Mouse (Mus musculus) left cerebral cortex, adult 2 months (tissue): ENCODE measurements around the gene Rsu1. TPM values are rescaled to one million over a fixed set of nuclear protein-coding genes. Genes with fewer than 3 reads are reported as not detected.
"Not testable (repeated sequence)": the region's sequence is repeated elsewhere in the genome, so short reads cannot be mapped to it uniquely, and the experiment has no call there.

Experiments used
- DNase-seq, 2 experiments: peaks; one replicate each; pipeline ENCODE4 v3.0.0; 2021 to 2022; ENCODE audit warnings: low spot score in 2 of 2, mixed read lengths in 1 of 2; ENCODE audit errors: extremely low spot score in 1 of 2
- H3K27ac ChIP-seq: fragments of 200-600 bp; 2 replicates; pipeline ENCODE4 v1.8.1; 2022
- H3K4me3 ChIP-seq: fragments of 200-600 bp; 2 replicates; pipeline ENCODE4 v1.8.1; 2022
- CTCF ChIP-seq: fragments of 200-600 bp; IDR thresholded peaks from 2 replicates; pipeline ENCODE4 v1.8.1; 2022; ENCODE audit warnings: antibody characterized with exemption, mild to moderate bottlenecking, moderate library complexity
- intact Hi-C: fragments of 180-260 bp; cut with DNase I; formaldehyde crosslinking; loops from one replicate; pipeline ENCODE4 v1.15.1; 2025
- total RNA-seq, 2 experiments: library from RNA; stranded (reverse); gene quantifications; 2 replicates each; pipeline ENCODE4 v1.2.3; 2021

The Rsu1 gene
- total RNA-seq, 2 experiments from 2014 or later: 31.9 to 33.2 TPM

DNA sequence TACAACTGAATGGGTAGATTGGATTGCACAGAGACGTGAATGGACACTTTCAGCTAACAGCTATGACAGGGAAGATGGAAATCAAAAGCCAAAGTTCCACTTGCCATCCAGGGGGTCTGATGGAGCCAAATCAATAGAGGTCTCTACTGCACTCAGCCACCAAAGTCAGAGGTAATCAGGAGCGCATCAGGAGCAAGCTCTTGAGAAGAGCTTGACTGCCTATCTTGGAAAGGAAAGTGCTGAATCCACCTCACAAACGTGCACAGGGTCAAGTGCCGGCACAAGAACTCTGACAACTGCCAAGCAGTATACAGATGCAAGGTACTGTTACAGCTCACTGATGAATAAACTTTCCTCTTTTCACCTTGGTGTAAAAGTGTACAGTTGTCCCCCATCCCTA, 47.8 kb downstream of the Rsu1 start:
- no peak for TF ChIP-seq CTCF
- intact Hi-C loops: no loop called here

DNA sequence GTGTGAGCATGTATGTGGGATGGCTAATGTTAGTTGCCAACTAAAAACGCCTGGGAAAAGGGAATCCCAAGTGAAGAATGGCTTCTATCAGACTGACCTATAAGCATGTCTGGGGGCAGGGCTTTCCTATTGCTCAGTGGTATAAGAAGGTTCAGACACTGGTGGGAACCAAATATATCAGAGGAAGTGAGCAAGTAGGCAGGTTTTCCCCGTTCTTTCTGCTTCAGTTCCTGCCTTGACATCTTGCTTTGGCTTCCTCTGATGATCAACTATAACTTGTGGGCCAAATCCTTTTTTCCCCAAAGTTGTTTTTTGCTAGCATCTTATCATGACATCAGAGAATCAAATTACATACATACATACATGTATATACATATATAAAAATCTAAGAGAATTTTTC, 51.1 kb downstream of the Rsu1 start:
- no peak for DNase-seq
- intact Hi-C loops: no loop called here

More for the DNA sequence above, 47.8 kb downstream of the Rsu1 start:
- Histone ChIP-seq H3K27ac (no peak overlapping the region), H3K4me3 (no peak overlapping the region)
- no peak for DNase-seq

GRCm38 (mm10) chr2:13218112-13218511, 53.1 kb downstream of the Rsu1 start:
- no peak for DNase-seq
- intact Hi-C loops: no loop called here
- H3K27ac ChIP-seq: no peak overlapping the region
- no peak for TF ChIP-seq CTCF
- H3K4me3 ChIP-seq: no peak overlapping the region

More for the DNA sequence above, 51.1 kb downstream of the Rsu1 start:
- H3K27ac ChIP-seq: no peak overlapping the region
- no peak for TF ChIP-seq CTCF
- no peak overlapping the region for H3K4me3 ChIP-seq

DNA sequence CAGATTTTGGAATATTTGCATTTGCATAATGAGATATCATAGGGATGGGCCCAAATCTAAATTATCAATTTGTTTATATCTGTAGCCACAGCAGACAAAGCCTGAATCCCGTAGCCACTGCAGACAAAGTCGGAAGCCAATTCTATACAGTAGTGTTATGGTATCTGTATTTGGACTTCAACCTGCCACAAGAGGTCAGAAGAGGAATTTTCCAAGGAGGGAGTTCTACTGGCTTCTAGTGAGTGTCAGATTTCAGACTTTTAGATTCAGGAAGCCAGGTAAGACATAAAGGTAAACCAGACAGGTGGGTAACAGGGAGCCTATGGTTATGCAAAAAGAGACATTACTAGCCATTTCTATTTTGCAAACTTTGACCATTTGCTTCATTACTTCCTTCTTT, 64.4 kb downstream of the Rsu1 start:
- intact Hi-C loops: no loop called here
- no peak overlapping the region for H3K4me3 ChIP-seq
- no peak for TF ChIP-seq CTCF
- DNase-seq: no peak
- no peak overlapping the region for H3K27ac ChIP-seq

GRCm38 (mm10) chr2:13206367-13206766, 64.8 kb downstream of the Rsu1 start:
- Histone ChIP-seq H3K27ac (no peak overlapping the region), H3K4me3 (no peak overlapping the region)
- intact Hi-C loops: no loop called here
- no peak for DNase-seq
- TF ChIP-seq CTCF: no peak

GRCm38 (mm10) chr2:13202805-13203475, 68.3 kb downstream of the Rsu1 start:
- no peak overlapping the region for H3K4me3 ChIP-seq
- intact Hi-C loops: no loop called here

DNA sequence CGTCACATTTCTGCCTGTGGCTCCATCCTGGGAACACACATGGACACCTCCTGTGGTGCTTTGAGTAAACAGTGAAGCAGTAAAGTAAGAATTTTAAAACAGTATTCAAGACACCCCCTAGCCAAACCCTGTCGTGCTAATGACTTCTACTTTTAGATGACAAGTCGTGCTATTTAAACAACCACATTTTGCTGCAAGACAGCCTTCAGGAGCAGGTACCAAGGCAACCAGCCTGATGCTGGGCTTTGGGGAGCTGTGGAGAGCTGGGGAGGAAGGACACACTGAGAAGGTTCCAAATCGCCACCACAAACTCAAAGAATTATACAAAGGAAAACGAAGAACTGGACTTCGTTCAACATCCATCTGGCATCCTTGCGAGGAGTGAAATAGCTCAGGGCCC, 71.5 kb downstream of the Rsu1 start:
- intact Hi-C loops: no loop called here
- DNase-seq: no peak
- no peak for TF ChIP-seq CTCF
- no peak overlapping the region for H3K4me3 ChIP-seq
- H3K27ac ChIP-seq: no peak overlapping the region

More at GRCm38 (mm10) chr2:13202805-13203475, 68.3 kb downstream of the Rsu1 start:
- DNase-seq: no peak
- TF ChIP-seq CTCF: no peak
- no peak overlapping the region for H3K27ac ChIP-seq

- no peak for TF ChIP-seq CTCF
- intact Hi-C loops: no loop called here
- Histone ChIP-seq H3K27ac (no peak overlapping the region), H3K4me3 (no peak overlapping the region)
- DNase-seq: no peak
These were observed 72.2 kb downstream of the Rsu1 start for GRCm38 (mm10) chr2:13199033-13199432.

DNA sequence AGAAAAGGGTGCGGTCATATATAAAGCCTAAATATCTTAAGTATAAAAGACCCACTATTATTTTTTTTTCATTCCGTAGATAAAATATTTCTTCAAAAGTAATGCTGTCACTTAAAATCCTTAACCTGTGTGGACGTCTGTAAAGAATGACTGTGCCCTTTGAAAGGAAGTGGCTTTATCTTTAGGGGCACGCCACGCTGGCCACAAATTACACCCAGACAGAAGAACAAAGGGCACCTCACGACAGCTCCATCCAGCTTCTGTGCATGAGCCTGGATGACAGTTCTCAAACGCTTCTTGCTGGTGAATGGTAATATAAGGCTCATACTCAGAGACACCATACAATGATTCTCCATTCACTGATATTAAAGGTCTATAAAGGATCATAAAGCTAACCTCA, 75.7 kb downstream of the Rsu1 start:
- Histone ChIP-seq H3K27ac (no peak overlapping the region), H3K4me3 (no peak overlapping the region)
- intact Hi-C loops: no loop called here
- no peak for TF ChIP-seq CTCF
- DNase-seq: no peak

- Histone ChIP-seq H3K27ac (no peak overlapping the region), H3K4me3 (no peak overlapping the region)
- DNase-seq: no peak
- TF ChIP-seq CTCF: peak; percentile 9
- intact Hi-C loops: no loop called here
These were observed 79.1 kb downstream of the Rsu1 start for GRCm38 (mm10) chr2:13192157-13192556.

GRCm38 (mm10) chr2:13190767-13191166, 80.4 kb downstream of the Rsu1 start:
- no peak overlapping the region for H3K4me3 ChIP-seq
- no peak for DNase-seq
- intact Hi-C loops: no loop called here
- H3K27ac ChIP-seq: no peak overlapping the region
- no peak for TF ChIP-seq CTCF

DNA sequence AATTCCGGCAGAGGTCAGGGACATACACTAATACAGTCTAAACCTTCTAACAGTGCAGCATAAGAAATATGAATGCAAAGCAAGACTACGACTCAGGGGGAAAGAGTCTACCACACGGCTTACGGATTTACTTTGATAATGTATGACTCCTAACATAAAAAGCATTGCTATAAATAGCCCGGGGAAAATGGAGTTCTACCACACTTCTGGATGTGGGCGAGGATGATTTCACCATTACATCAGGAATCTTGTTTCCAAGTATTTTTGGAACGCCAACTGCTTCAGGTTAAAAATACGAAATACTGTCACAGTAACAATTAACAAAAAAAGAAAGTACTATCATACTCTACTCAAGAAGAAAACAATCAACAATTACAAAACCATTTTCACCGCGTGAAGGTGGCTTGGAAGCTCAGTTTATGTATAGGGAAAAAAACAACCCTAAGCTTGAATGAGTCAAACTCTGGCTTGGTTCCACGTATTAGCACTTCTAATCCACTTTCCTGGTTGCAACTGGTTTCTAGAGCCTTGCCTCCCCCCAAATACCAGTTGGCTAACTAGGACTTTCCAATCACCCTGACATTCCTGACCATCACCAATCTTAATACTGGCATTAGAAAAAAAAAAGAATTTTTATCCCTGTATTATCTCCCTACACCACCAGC, 82.3 kb downstream of the Rsu1 start:
- peak in 1 of 2 experiments; percentile 19 for DNase-seq
- H3K4me3 ChIP-seq: no peak overlapping the region
- TF ChIP-seq CTCF: no peak
- no peak overlapping the region for H3K27ac ChIP-seq
- intact Hi-C loops: loop anchor here (1.0 to 5.0 kb wide), 3 partner anchors 87 to 178 kb away; partner anchors contain the start of gene C1ql3

GRCm38 (mm10) chr2:13183124-13183523, 88.1 kb downstream of the Rsu1 start:
- no peak for DNase-seq
- TF ChIP-seq CTCF: no peak
- Histone ChIP-seq H3K4me3 (no peak overlapping the region), H3K27ac (no peak overlapping the region)
- intact Hi-C loops: no loop called here

- DNase-seq, H3K4me3 ChIP-seq, H3K27ac ChIP-seq, intact Hi-C loops: not testable (repeated sequence)
These were observed 89.3 kb downstream of the Rsu1 start for GRCm38 (mm10) chr2:13181899-13182298.
